Mouse (Mus musculus): Measurements from ENCODE around the gene Stag1.

Gene Stag1

GRCm38 (mm10) chr9:100597546-100597945, at the start of gene Stag1:
Stag1 (plus strand) TSS chr9:100597798.
- no peak for DNase-seq (ENCODE audit: low spot score)

GRCm38 (mm10) chr9:100548313-100548712, 49.3 kb upstream of the Stag1 start:
- DNase-seq (ENCODE audit: low spot score): peak; percentile 29

GRCm38 (mm10) chr9:100555686-100556085, 41.9 kb upstream of the Stag1 start:
- DNase-seq (ENCODE audit: low spot score): peak; percentile 57

GRCm38 (mm10) chr9:100558023-100558573, 39.5 kb upstream of the Stag1 start:
- DNase-seq (ENCODE audit: low spot score): no peak

- no peak for DNase-seq (ENCODE audit: low spot score)
These were observed 38.6 kb upstream of the Stag1 start for GRCm38 (mm10) chr9:100558991-100559390.

- DNase-seq (ENCODE audit: low spot score): no peak
These were observed 37.2 kb upstream of the Stag1 start for GRCm38 (mm10) chr9:100560251-100560890.

GRCm38 (mm10) chr9:100569798-100570625, 27.6 kb upstream of the Stag1 start:
- peak; percentile 84 for DNase-seq (ENCODE audit: low spot score)

GRCm38 (mm10) chr9:100570626-100571233, 26.9 kb upstream of the Stag1 start, which contains the start of gene Slc35g2:
Slc35g2 (minus strand) TSS chr9:100571090.
- peak; percentile 72 for DNase-seq (ENCODE audit: low spot score)

- no peak for DNase-seq (ENCODE audit: low spot score)
These were observed 26.1 kb upstream of the Stag1 start for GRCm38 (mm10) chr9:100571511-100571910.

- no peak for DNase-seq (ENCODE audit: low spot score)
These were observed 24.3 kb upstream of the Stag1 start for GRCm38 (mm10) chr9:100573300-100573699.

- DNase-seq (ENCODE audit: low spot score): no peak
These were observed 23.7 kb upstream of the Stag1 start for GRCm38 (mm10) chr9:100573942-100574341.

GRCm38 (mm10) chr9:100580196-100580740, 17.3 kb upstream of the Stag1 start:
- DNase-seq (ENCODE audit: low spot score): no peak

GRCm38 (mm10) chr9:100581543-100582492, 15.8 kb upstream of the Stag1 start:
- peak; percentile 52 for DNase-seq (ENCODE audit: low spot score)

GRCm38 (mm10) chr9:100582883-100583575, 14.6 kb upstream of the Stag1 start:
- DNase-seq (ENCODE audit: low spot score): peak; percentile 83

- DNase-seq (ENCODE audit: low spot score): no peak
These were observed 13.6 kb upstream of the Stag1 start for GRCm38 (mm10) chr9:100584031-100584430.

- DNase-seq (ENCODE audit: low spot score): no peak
These were observed 7.1 kb upstream of the Stag1 start for GRCm38 (mm10) chr9:100590462-100590861.

GRCm38 (mm10) chr9:100596317-100596716, 1.3 kb upstream of the Stag1 start:
- no peak for DNase-seq (ENCODE audit: low spot score)

- peak; percentile 59 for DNase-seq (ENCODE audit: low spot score)
These were observed 2.2 kb downstream of the Stag1 start for GRCm38 (mm10) chr9:100599761-100600328.

- no peak for DNase-seq (ENCODE audit: low spot score)
These were observed 4.5 kb downstream of the Stag1 start for GRCm38 (mm10) chr9:100602130-100602529.

- no peak for DNase-seq (ENCODE audit: low spot score)
These were observed 5.6 kb downstream of the Stag1 start for GRCm38 (mm10) chr9:100603156-100603555.

Data from MN1 (cell line).